Mouse (Mus musculus): ENCODE data around the gene OR5BS1P. TPM values are rescaled to one million over a fixed set of nuclear protein-coding genes. Genes with fewer than 3 reads are reported as not detected.

Gene OR5BS1P
- total and polyA plus RNA-seq, 3 experiments, result not detected

DNA sequence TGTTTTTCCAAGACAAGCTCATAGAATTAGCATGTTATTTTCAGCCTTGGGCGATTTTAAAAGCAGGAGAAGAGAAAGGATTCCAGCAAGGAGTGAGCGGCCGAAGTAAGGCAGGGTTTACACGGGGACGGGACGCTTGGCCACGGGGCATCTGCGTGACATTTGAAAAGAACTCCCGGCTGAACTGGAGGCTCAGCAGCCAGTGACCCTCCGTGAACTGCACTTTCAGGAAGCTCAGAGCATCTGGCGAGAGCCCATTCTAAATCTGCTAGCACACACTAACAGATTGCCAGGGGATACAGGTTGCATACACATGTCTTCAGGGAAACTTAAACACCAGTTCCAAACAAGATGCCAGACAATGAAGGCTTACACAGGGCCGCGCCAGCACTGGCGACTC, 45.4 kb upstream of the OR5BS1P start:
- no peak for TF ChIP-seq MYC (IDR thresholded peaks at IDR 0.05; ENCODE audit: low read depth, low read length)
- no peak for TF ChIP-seq JUND (conservative IDR thresholded peaks at IDR 0.05; ENCODE audit: low read depth, low read length)
- TF ChIP-seq JUN (IDR thresholded peaks at IDR 0.05; ENCODE audit: insufficient read depth, low read depth, low read length), result no peak
- TF ChIP-seq RCOR1 (conservative IDR thresholded peaks at IDR 0.05; ENCODE audit: low read depth, low read length), result no peak
- TF ChIP-seq CTCF (conservative IDR thresholded peaks at IDR 0.05 in 1 of 2, IDR thresholded peaks at IDR 0.05 in 1 of 2; ENCODE audit: low read depth in 2 of 2, low read length in 2 of 2), result no peak
- no peak for TF ChIP-seq E2F4 (IDR thresholded peaks at IDR 0.05; ENCODE audit: insufficient replicate concordance, low read depth, low read length)
- no peak for TF ChIP-seq MXI1 (IDR thresholded peaks at IDR 0.05; ENCODE audit: low read depth, low read length)
- no peak for TF ChIP-seq BHLHE40 (IDR thresholded peaks at IDR 0.05; ENCODE audit: low read depth, low read length)
- TF ChIP-seq ELF1 (IDR thresholded peaks at IDR 0.05; ENCODE audit: low read depth, low read length), result no peak
- no peak for TF ChIP-seq POLR2A (IDR thresholded peaks at IDR 0.05; ENCODE audit: low read depth, low read length)
- TF ChIP-seq PAX5 (IDR thresholded peaks at IDR 0.05; ENCODE audit: low read length), result no peak
- no peak for TF ChIP-seq MAZ (IDR thresholded peaks at IDR 0.05; ENCODE audit: low read depth, low read length)
- TF ChIP-seq GABPA (IDR thresholded peaks at IDR 0.05; ENCODE audit: insufficient replicate concordance, low read depth, low read length), result no peak
- no peak for TF ChIP-seq CHD1 (IDR thresholded peaks at IDR 0.05; ENCODE audit: low read depth, low read length)
- TF ChIP-seq EP300 (IDR thresholded peaks at IDR 0.05; ENCODE audit: low read length), result no peak
- Histone ChIP-seq H3K4me3 (replicated peaks in 1 of 3; ENCODE audit: low read depth in 2 of 3, low read length in 2 of 3, poor library complexity in 1 of 3) (no peak overlapping the region), H3K4me2 (ENCODE audit: insufficient read depth, low read depth, poor library complexity, severe bottlenecking) (no peak overlapping the region), H3K4me1 (ENCODE audit: control insufficient read depth in 1 of 2, insufficient read depth in 2 of 2) (peaks cover 7 to 15% of the 10 kb centered on the region in 2 experiments), H3K79me2 (replicated peaks; ENCODE audit: control insufficient read depth, extremely low read depth, insufficient read depth, poor library complexity, severe bottlenecking) (no peaks in the 10 kb centered on the region), H3K36me3 (replicated peaks in 1 of 2; ENCODE audit: control insufficient read depth in 1 of 2, insufficient read depth in 1 of 2, low read length in 1 of 2) (no peaks in the 10 kb centered on the region), H3K9ac (ENCODE audit: insufficient read depth, low read depth) (no peak overlapping the region), H3K9me3 (replicated peaks; ENCODE audit: low read length) (no peaks in the 10 kb centered on the region), H3K27me3 (replicated peaks) (peaks cover 33% of the 10 kb centered on the region), H3K27ac (ENCODE audit: insufficient read depth, low read depth) (no peak overlapping the region)
- no peak for DNase-seq (ENCODE audit: extremely low read depth)
- in situ Hi-C loops (cut with MboI; ENCODE audit: low pct_ligation_motif_present, low pct_unique_long_range_greater_than_20kb, low sequenced_read_pairs) (no loop called here), dilution Hi-C loops (cut with MboI; ENCODE audit: extremely low pct_ligation_motif_present, extremely low pct_unique_long_range_greater_than_20kb, low sequenced_read_pairs) (no loop called here)

DNA sequence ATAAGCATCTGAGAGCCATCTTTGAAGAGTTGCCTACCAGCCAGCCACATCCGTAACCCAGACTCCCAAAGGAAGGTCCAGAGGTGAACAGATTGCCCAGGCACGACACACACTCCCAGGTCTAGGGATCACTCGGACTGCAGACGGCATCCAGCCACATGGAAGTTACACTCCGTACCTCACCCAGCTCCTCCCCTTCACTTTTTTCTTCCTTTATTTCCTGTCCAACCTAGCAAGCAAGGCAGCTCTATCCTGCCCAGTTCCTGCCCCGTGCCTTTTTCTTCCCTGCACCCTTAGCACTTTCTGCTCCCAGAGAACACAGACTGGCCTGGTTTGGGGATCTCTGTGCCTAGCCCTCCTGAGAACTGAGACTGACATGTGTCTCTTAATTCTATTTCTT, 44.9 kb upstream of the OR5BS1P start:
- Histone ChIP-seq H3K36me3 (replicated peaks in 1 of 2; ENCODE audit: control insufficient read depth in 1 of 2, insufficient read depth in 1 of 2, low read length in 1 of 2) (no peaks in the 10 kb centered on the region), H3K27me3 (replicated peaks) (peaks cover 37% of the 10 kb centered on the region), H3K4me2 (ENCODE audit: insufficient read depth, low read depth, poor library complexity, severe bottlenecking) (no peak overlapping the region), H3K9ac (ENCODE audit: insufficient read depth, low read depth) (no peak overlapping the region), H3K79me2 (replicated peaks; ENCODE audit: control insufficient read depth, extremely low read depth, insufficient read depth, poor library complexity, severe bottlenecking) (no peaks in the 10 kb centered on the region), H3K4me1 (ENCODE audit: control insufficient read depth in 1 of 2, insufficient read depth in 2 of 2) (peaks cover 7 to 15% of the 10 kb centered on the region in 2 experiments), H3K4me3 (replicated peaks in 1 of 3; ENCODE audit: low read depth in 2 of 3, low read length in 2 of 3, poor library complexity in 1 of 3) (no peak overlapping the region), H3K27ac (ENCODE audit: insufficient read depth, low read depth) (no peak overlapping the region), H3K9me3 (replicated peaks; ENCODE audit: low read length) (no peaks in the 10 kb centered on the region)
- dilution Hi-C loops (cut with MboI; ENCODE audit: extremely low pct_ligation_motif_present, extremely low pct_unique_long_range_greater_than_20kb, low sequenced_read_pairs) (no loop called here), in situ Hi-C loops (cut with MboI; ENCODE audit: low pct_ligation_motif_present, low pct_unique_long_range_greater_than_20kb, low sequenced_read_pairs) (no loop called here)
- DNase-seq (ENCODE audit: extremely low read depth), result no peak
- TF ChIP-seq MAFK (IDR thresholded peaks at IDR 0.05; ENCODE audit: insufficient replicate concordance, low read length), result no peak
- TF ChIP-seq MAX (IDR thresholded peaks at IDR 0.05; ENCODE audit: low read length), result no peak
- no peak for TF ChIP-seq POLR2A (IDR thresholded peaks at IDR 0.05; ENCODE audit: low read depth, low read length)
- TF ChIP-seq TCF12 (IDR thresholded peaks at IDR 0.05; ENCODE audit: low read depth, low read length), result no peak
- no peak for TF ChIP-seq EP300 (IDR thresholded peaks at IDR 0.05; ENCODE audit: low read length)
- no peak for TF ChIP-seq ELF1 (IDR thresholded peaks at IDR 0.05; ENCODE audit: low read depth, low read length)
- no peak for TF ChIP-seq HCFC1 (IDR thresholded peaks at IDR 0.05; ENCODE audit: low read depth, low read length)
- TF ChIP-seq RAD21 (IDR thresholded peaks at IDR 0.05; ENCODE audit: low read depth, low read length), result no peak
- TF ChIP-seq POLR2AphosphoS2 (IDR thresholded peaks at IDR 0.05; ENCODE audit: low read depth, low read length), result no peak
- no peak for TF ChIP-seq SIN3A (IDR thresholded peaks at IDR 0.05; ENCODE audit: low read length)
- no peak for TF ChIP-seq USF2 (conservative IDR thresholded peaks at IDR 0.05; ENCODE audit: low read depth, low read length)
- TF ChIP-seq MYC (IDR thresholded peaks at IDR 0.05; ENCODE audit: low read depth, low read length), result no peak
- no peak for TF ChIP-seq CHD1 (IDR thresholded peaks at IDR 0.05; ENCODE audit: low read depth, low read length)
- TF ChIP-seq IRF4 (IDR thresholded peaks at IDR 0.05; ENCODE audit: low read depth, low read length), result no peak
- TF ChIP-seq RCOR1 (conservative IDR thresholded peaks at IDR 0.05; ENCODE audit: low read depth, low read length), result no peak
- TF ChIP-seq BHLHE40 (IDR thresholded peaks at IDR 0.05; ENCODE audit: low read depth, low read length), result no peak
- no peak for TF ChIP-seq KAT2A (IDR thresholded peaks at IDR 0.05; ENCODE audit: insufficient replicate concordance, low read length)
- no peak for TF ChIP-seq SMC3 (IDR thresholded peaks at IDR 0.05; ENCODE audit: low read depth, low read length)
- TF ChIP-seq UBTF (IDR thresholded peaks at IDR 0.05; ENCODE audit: low read depth, low read length), result no peak
- TF ChIP-seq MXI1 (IDR thresholded peaks at IDR 0.05; ENCODE audit: low read depth, low read length), result no peak
